Mouse (Mus musculus) forebrain, embryonic 11.5 days (tissue): ENCODE results near the gene Smg6. TPM values are rescaled to one million over a fixed set of nuclear protein-coding genes. Genes with fewer than 3 reads are reported as not detected.

Experiments used
- ATAC-seq: fragments of 200-750 bp; cut with Nextera tagmentation; replicated peaks from 2 replicates; pipeline ENCODE4 v1.8.0; 2017; ENCODE audit warnings: moderate TSS enrichment; ENCODE audit not compliant: low FRiP score
- DNase-seq: peaks from one replicate; pipeline ENCODE4 v3.0.0-alpha.2; 2017; ENCODE audit warnings: low spot score
- H3K27ac ChIP-seq: fragments of 300-500 bp; sonication (generic); 2 replicates; pipeline ENCODE4 v1.5.1; 2014; ENCODE audit warnings: low read depth, low read length
- H3K27me3 ChIP-seq: fragments of 300-500 bp; sonication (generic); 2 replicates; pipeline ENCODE4 v1.6.1; 2014; ENCODE audit warnings: mild to moderate bottlenecking, low read length, mixed read lengths; ENCODE audit not compliant: control insufficient read depth, insufficient read depth
- H3K36me3 ChIP-seq: fragments of 300-500 bp; sonication (generic); 2 replicates; pipeline ENCODE4 v1.6.1; 2014; ENCODE audit warnings: mild to moderate bottlenecking, low read length, moderate library complexity, mixed read lengths; ENCODE audit not compliant: control insufficient read depth, insufficient read depth
- H3K4me1 ChIP-seq: fragments of 300-500 bp; sonication (generic); replicated peaks from 2 replicates; pipeline ENCODE4 v1.6.1; 2014; ENCODE audit warnings: low read length, mixed read lengths; ENCODE audit not compliant: control insufficient read depth, insufficient read depth
- H3K4me2 ChIP-seq: fragments of 300-500 bp; sonication (generic); 2 replicates; pipeline ENCODE4 v1.6.1; 2014; ENCODE audit warnings: low read depth, mild to moderate bottlenecking, low read length, moderate library complexity, mixed read lengths; ENCODE audit not compliant: severe bottlenecking
- H3K4me3 ChIP-seq: fragments of 300-500 bp; sonication (generic); 2 replicates; pipeline ENCODE4 v1.5.1; 2014; ENCODE audit warnings: low read depth, low read length
- H3K9ac ChIP-seq: fragments of 300-500 bp; sonication (generic); 2 replicates; pipeline ENCODE4 v1.6.1; 2014; ENCODE audit warnings: low read length
- H3K9me3 ChIP-seq: fragments of 300-500 bp; sonication (generic); 2 replicates; pipeline ENCODE4 v1.6.1; 2016; ENCODE audit warnings: low read length, mixed read lengths; ENCODE audit not compliant: control insufficient read depth
- WGBS: fragments of 180-500 bp; shearing (Covaris S2); extraction: QIAGEN DNeasy Blood & Tissue Kit; methylation state at CpG from one replicate; pipeline ENCODE4 v1.1.7; 2014; 5-methylcytosine and 5-hydroxymethylcytosine counted together
- polyA plus RNA-seq: library from polyadenylated mRNA; unstranded; fragments of >200 nt; fragmentation: Nextera tagmentation; extraction: Ambion mirVana; gene quantifications from 2 replicates; pipeline ENCODE4 v1.2.1, GENCODE M21; 2014

Smg6 gene
- polyA plus RNA-seq, 1 experiment from 2014 or later, result 19.8 TPM

DNA sequence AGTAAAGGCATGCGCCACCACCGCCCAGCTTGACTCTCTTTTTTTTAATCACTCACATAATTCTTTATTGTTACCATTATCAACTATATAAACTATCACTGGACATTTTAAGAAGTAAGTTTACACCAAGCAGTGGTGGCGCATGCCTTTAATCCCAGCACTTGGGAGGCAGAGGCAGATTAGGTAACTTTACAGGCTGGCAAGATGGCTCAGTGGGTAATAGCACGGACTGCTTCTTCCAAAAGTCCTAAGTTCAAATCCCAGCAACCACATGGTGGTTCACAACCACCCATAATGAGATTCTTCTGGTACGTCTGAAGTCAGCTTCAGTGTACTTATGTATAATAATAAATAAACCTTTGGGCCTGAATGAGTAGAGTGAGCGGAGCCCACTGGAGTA is 203.9 kb downstream of the Smg6 start:
- H3K27me3 ChIP-seq, result no peaks in the 10 kb centered on the region
- H3K36me3 ChIP-seq, result no peaks in the 10 kb centered on the region

DNA sequence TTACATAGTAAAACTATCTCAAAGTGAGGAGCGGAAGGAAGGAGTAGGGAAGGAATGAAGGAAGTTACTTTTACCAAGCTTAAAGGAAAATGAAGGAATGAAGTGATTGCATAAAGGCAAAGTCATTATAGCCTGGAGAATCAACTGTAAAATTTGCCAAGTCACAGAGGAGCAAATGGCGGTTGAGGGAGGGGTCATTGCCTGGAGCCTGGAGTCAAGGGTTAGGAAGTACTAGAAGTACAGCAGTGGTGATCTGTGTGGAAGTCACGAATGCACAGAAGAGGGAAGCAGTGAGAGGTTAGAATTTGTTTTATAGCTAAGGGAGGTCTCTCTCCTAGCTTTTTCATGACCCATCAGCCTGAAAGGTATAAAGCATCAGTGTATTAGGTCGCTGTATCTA is 205.7 kb downstream of the Smg6 start:
- Histone ChIP-seq H3K9me3 (no peaks in the 10 kb centered on the region), H3K36me3 (no peaks in the 10 kb centered on the region), H3K4me2 (no peak overlapping the region), H3K4me1 (peaks cover 6% of the 10 kb centered on the region; the same call in 1 of the 2 replicates), H3K27ac (no peak overlapping the region), H3K4me3 (no peak overlapping the region), H3K9ac (no peak overlapping the region), H3K27me3 (no peaks in the 10 kb centered on the region)
- ATAC-seq (no peak), DNase-seq (no peak)
- 86% methylated on average over 4 of the region's 4 CpGs for WGBS

More for the DNA sequence above, 203.9 kb downstream of the Smg6 start:
- Histone ChIP-seq H3K27ac (no peak overlapping the region), H3K4me3 (no peak overlapping the region), H3K9ac (no peak overlapping the region), H3K4me2 (no peak overlapping the region), H3K4me1 (peaks cover 6% of the 10 kb centered on the region; the same call in 1 of the 2 replicates), H3K9me3 (no peaks in the 10 kb centered on the region)
- 95% methylated on average over 6 of the region's 6 CpGs for WGBS
- no peak for DNase-seq
- ATAC-seq, result no peak

DNA sequence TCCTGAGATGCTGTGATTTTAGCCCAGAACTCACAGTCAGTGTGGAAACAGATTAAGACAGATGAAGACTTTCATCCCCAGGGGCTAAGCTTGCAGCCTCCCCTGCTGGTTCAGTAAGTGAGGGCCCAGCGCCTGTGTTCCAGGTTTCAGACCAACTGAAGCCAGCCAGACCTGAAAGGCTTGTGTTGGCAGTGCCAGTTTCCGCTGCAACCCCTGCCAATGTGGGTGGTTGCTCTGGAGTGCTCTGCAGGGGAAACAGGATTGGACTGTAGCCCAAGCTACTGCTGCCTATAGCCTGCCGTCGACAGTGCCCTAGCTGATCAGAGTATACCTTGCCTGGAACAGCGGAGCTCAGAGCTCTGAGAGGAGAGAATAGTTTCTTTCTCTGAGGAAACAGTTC is 206.7 kb downstream of the Smg6 start:
- Histone ChIP-seq H3K9me3 (no peaks in the 10 kb centered on the region), H3K27me3 (no peaks in the 10 kb centered on the region), H3K27ac (no peak overlapping the region), H3K4me3 (no peak overlapping the region), H3K36me3 (no peaks in the 10 kb centered on the region), H3K9ac (no peak overlapping the region), H3K4me1 (peaks cover 6% of the 10 kb centered on the region; the same call in 1 of the 2 replicates), H3K4me2 (no peak overlapping the region)
- ATAC-seq (no peak), DNase-seq (no peak)
- whole genome bisulfite sequencing, result 84% methylated on average over 5 of the region's 5 CpGs

DNA sequence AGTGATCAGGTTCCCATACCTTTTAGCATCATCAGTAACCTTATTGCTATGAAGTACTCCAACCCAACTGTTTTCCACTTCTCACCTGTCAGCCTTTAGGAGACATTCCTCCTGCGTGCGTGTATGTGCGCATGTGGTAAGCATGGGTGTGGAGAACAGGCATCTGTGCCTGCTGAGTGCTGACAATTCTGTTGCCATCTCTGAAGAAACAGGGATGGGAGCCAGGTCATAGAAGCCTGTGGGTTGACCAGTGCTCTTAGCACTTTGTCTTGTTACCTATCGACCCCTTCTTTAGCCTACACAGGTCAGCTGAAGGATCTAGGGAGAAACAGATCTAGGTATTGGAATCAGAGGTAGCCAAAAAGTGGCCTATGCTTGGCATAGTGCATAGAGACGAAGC is 207.8 kb downstream of the Smg6 start:
- no peaks in the 10 kb centered on the region for H3K9me3 ChIP-seq
- H3K27ac ChIP-seq, result no peak overlapping the region
- H3K4me2 ChIP-seq, result no peak overlapping the region
- H3K27me3 ChIP-seq, result no peaks in the 10 kb centered on the region
- H3K4me3 ChIP-seq, result no peak overlapping the region
- H3K9ac ChIP-seq, result no peak overlapping the region
- H3K36me3 ChIP-seq, result no peaks in the 10 kb centered on the region
- ATAC-seq (no peak), DNase-seq (no peak)
- peaks cover 6% of the 10 kb centered on the region; the same call in 1 of the 2 replicates for H3K4me1 ChIP-seq
- 91% methylated on average over 5 of the region's 5 CpGs for WGBS

DNA sequence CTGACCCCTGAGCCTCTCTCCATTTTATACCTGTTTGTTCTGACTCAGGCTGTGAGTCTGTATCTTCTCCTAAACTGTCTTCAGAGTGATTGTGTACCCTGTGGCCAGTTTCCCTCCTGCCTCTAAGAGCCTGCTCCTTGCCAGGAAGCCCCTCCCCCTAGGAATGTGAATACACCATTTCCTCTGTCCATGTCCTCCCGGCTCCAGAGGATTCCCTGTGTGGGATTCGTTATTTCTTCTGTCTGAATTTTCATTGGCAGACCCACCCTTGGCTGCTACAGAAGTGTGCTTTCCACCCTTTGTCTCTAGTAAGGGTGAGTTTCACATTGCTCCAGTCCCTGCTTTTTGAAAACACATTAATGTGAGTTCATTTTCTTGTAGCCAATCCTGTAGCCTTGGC is 208.3 kb downstream of the Smg6 start:
- Histone ChIP-seq H3K36me3 (no peaks in the 10 kb centered on the region), H3K9me3 (no peaks in the 10 kb centered on the region), H3K27me3 (no peaks in the 10 kb centered on the region), H3K4me1 (peaks cover 6% of the 10 kb centered on the region; the same call in 1 of the 2 replicates), H3K27ac (no peak overlapping the region), H3K4me3 (no peak overlapping the region), H3K4me2 (no peak overlapping the region), H3K9ac (no peak overlapping the region)
- ATAC-seq (peak; percentile 36; the same call in 1 of the 2 replicates), DNase-seq (no peak)
- 18% methylated on average over 2 of the region's 2 CpGs for WGBS

DNA sequence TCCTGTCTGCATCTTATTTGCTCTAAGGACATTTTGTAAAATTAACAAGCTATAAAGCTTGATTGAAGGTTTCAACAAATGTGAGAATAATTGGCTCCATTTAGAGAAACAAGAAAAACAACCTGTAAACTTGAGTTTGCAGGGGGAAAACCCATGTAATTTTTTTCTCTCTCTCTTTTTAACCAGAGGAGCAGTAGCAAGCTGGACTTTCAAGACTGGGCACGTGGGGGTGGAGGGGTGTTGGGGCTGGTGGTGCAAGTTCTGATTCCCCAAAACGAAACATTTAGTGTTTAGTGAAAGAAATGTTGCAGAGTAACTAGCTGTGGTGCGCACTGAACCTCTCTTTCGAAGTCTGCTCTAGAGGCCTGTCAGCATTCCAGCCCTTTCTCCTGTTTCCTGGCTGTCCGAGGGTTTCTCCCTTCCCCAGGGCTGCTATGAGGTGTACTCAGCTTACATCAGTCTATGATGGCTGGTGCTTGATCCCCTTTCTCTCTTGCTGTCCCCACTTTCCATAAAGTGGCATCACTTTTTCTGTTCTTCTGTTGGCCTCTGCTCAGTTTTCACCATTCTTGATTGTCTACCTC is 209.0 kb downstream of the Smg6 start:
- WGBS, result 78% methylated on average over 5 of the region's 5 CpGs

DNA sequence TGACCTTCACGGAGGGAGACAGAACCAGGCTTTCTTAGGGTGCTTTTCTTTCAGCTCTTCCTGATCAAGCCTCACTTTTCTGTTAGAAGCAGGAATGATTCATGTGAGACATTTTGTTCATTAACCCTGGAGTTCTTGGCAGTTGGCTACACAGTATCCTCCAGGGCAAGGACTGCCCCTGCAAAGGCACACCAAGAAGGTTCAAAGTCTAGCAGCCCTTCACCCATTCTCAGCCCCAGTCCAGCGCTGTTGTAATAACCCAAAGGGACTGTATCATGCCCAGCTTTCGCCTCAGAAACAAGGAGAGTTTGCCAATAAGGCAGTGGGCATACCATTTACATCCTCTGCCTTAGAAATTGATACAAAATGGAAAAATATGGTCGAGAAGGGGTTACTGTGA is 209.7 kb downstream of the Smg6 start:
- Histone ChIP-seq H3K4me2 (no peak overlapping the region), H3K9me3 (no peaks in the 10 kb centered on the region), H3K9ac (no peak overlapping the region), H3K4me3 (no peak overlapping the region), H3K36me3 (no peaks in the 10 kb centered on the region), H3K27me3 (no peaks in the 10 kb centered on the region), H3K27ac (no peak overlapping the region), H3K4me1 (peaks cover 6% of the 10 kb centered on the region; the same call in 1 of the 2 replicates)
- DNase-seq, result no peak
- 94% methylated on average over 4 of the region's 4 CpGs for WGBS
- ATAC-seq, result no peak

More for the DNA sequence above, 209.0 kb downstream of the Smg6 start:
- Histone ChIP-seq H3K9ac (no peak overlapping the region), H3K27ac (no peak overlapping the region), H3K27me3 (no peaks in the 10 kb centered on the region), H3K4me2 (no peak overlapping the region), H3K9me3 (no peaks in the 10 kb centered on the region), H3K4me1 (peaks cover 6% of the 10 kb centered on the region; the same call in 1 of the 2 replicates), H3K36me3 (no peaks in the 10 kb centered on the region), H3K4me3 (no peak overlapping the region)
- DNase-seq (no peak), ATAC-seq (no peak)

DNA sequence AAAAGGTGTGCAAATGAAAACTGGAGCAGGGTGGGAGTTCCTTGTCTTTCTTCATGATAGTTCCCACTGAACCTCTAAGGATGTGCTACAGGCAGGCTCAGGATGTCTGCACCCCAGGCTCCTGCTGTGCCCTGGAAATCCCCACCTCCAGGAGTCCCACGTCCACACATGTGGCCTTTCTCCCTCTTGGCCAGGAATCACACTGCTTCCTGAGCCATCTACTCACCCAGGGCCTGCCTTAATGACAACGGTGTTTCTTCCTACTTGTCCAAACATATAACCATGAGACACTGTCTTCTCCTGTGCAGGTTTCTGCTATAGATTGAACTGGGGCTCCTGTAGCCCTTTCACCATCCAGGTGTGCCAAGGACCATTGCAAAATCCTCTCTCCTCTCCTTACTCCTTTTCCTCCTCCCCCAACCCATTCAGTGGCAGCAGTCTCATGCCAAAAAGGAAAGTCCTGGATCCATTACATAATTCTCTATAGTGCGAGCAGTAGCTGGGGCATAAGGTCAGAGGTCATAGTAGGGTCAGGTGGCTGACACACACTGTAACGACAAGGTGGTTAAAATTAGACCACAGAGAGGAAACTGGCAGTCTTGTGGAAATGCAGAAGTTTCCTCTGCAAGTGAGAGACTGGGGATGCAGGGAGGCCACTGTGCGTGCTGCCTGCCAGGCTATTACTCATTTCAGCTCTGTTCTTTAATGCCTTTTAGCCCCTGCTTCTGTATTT is 211.2 kb downstream of the Smg6 start:
- DNase-seq (no peak), ATAC-seq (no peak)
- Histone ChIP-seq H3K4me3 (no peak overlapping the region), H3K36me3 (no peaks in the 10 kb centered on the region), H3K27me3 (no peaks in the 10 kb centered on the region), H3K4me1 (peaks cover 6% of the 10 kb centered on the region; the same call in 1 of the 2 replicates), H3K9me3 (no peaks in the 10 kb centered on the region), H3K27ac (no peak overlapping the region), H3K4me2 (no peak overlapping the region), H3K9ac (no peak overlapping the region)
- 68% methylated on average over 5 of the region's 5 CpGs for WGBS
